Mouse (Mus musculus) liver, adult 2 months (tissue): ENCODE measurements around the gene Iqgap2. TPM values are rescaled to one million over a fixed set of nuclear protein-coding genes. Genes with fewer than 3 reads are reported as not detected.

Experiments
- DNase-seq: peaks from one replicate; pipeline ENCODE4 v3.0.0-alpha.2; 2011; ENCODE audit warnings: low read depth, low spot score; ENCODE audit errors: extremely low read depth
- H3K27ac ChIP-seq: fragments of 200-500 bp; replicated peaks from 2 replicates; pipeline ENCODE4 v1.5.1; 2012; ENCODE audit warnings: low read depth, mild to moderate bottlenecking, control low read depth, inconsistent platforms, low read length; ENCODE audit not compliant: insufficient read depth
- H3K27me3 ChIP-seq: fragments of 200-500 bp; 2 replicates; pipeline ENCODE4 v1.6.1; 2012; ENCODE audit warnings: mild to moderate bottlenecking, moderate library complexity, low read length, inconsistent platforms; ENCODE audit not compliant: control insufficient read depth, insufficient read depth
- H3K36me3 ChIP-seq: fragments of 200-500 bp; 2 replicates; pipeline ENCODE4 v1.6.1; 2012; ENCODE audit warnings: low read length, inconsistent platforms; ENCODE audit not compliant: control insufficient read depth, insufficient read depth
- H3K4me1 ChIP-seq: fragments of 200-500 bp; 2 replicates; pipeline ENCODE4 v1.6.1; 2011; ENCODE audit warnings: low read length; ENCODE audit not compliant: control insufficient read depth, insufficient read depth
- H3K4me3 ChIP-seq: fragments of 200-500 bp; 2 replicates; pipeline ENCODE4 v1.5.1; 2011; ENCODE audit warnings: low read depth, mild to moderate bottlenecking, control low read depth, low read length, moderate library complexity; ENCODE audit not compliant: insufficient read depth
- H3K79me2 ChIP-seq: fragments of 200-500 bp; 2 replicates; pipeline ENCODE4 v1.6.1; 2012; ENCODE audit warnings: inconsistent platforms, mild to moderate bottlenecking, low read length, moderate library complexity; ENCODE audit not compliant: control insufficient read depth, insufficient read depth
- H3K9ac ChIP-seq: fragments of 200-500 bp; 2 replicates; pipeline ENCODE4 v1.6.1; 2012; ENCODE audit warnings: low read depth, mild to moderate bottlenecking, control low read depth, inconsistent platforms, low read length
- CTCF ChIP-seq: fragments of 200-500 bp; IDR thresholded peaks from 2 replicates; pipeline ENCODE4 v1.5.1; 2011; ENCODE audit warnings: low read depth, low read length, control low read depth
- POLR2A ChIP-seq: fragments of 200-500 bp; IDR thresholded peaks from 2 replicates; pipeline ENCODE4 v1.6.1; 2011; ENCODE audit warnings: low read length, control low read depth; ENCODE audit not compliant: insufficient read depth; ENCODE audit errors: extremely low read depth
- WGBS: fragments of 180-500 bp; shearing (Covaris S2); methylation state at CpG from one replicate; pipeline ENCODE4 v1.1.7; 2018; 5-methylcytosine and 5-hydroxymethylcytosine counted together
- polyA plus RNA-seq: library from polyadenylated mRNA; depleted of rRNA; stranded (reverse); fragments of >200 nt; gene quantifications from 2 replicates; pipeline ENCODE4 v1.2.3, GENCODE M21; 2012
- total RNA-seq: library from RNA; depleted of rRNA; stranded (reverse); fragments of >200 nt; gene quantifications from 2 replicates; pipeline ENCODE4 v1.2.3, GENCODE M21; 2014

Iqgap2 gene
- total and polyA plus RNA-seq, 2 experiments = 21.4 to 189 TPM

GRCm38 (mm10) chr13:95657171-95657570, 234.6 kb downstream of the Iqgap2 start:
- no peaks in the 10 kb centered on the region for H3K27me3 ChIP-seq
- no peak overlapping the region for H3K9ac ChIP-seq
- no peak overlapping the region for H3K4me3 ChIP-seq
- no peaks in the 10 kb centered on the region for H3K79me2 ChIP-seq
- peak overlapping the region; percentile 15 for H3K27ac ChIP-seq
- no peak for TF ChIP-seq CTCF
- TF ChIP-seq POLR2A = no peak
- DNase-seq = peak; percentile 25
- H3K36me3 ChIP-seq = peaks cover 48% of the 10 kb centered on the region
- WGBS = 76% methylated on average over 9 of the region's 9 CpGs
- H3K4me1 ChIP-seq = peaks cover 4% of the 10 kb centered on the region; the same call in 1 of the 2 replicates

GRCm38 (mm10) chr13:95655284-95655683, 236.4 kb downstream of the Iqgap2 start:
- Histone ChIP-seq H3K4me3 (no peak overlapping the region), H3K79me2 (no peaks in the 10 kb centered on the region), H3K9ac (no peak overlapping the region), H3K4me1 (peaks cover 10% of the 10 kb centered on the region), H3K27ac (no peak overlapping the region), H3K36me3 (peaks cover 39% of the 10 kb centered on the region), H3K27me3 (no peaks in the 10 kb centered on the region)
- no peak for TF ChIP-seq POLR2A
- no peak for TF ChIP-seq CTCF
- DNase-seq = no peak
- WGBS = 81% methylated on average over 9 of the region's 9 CpGs

DNA sequence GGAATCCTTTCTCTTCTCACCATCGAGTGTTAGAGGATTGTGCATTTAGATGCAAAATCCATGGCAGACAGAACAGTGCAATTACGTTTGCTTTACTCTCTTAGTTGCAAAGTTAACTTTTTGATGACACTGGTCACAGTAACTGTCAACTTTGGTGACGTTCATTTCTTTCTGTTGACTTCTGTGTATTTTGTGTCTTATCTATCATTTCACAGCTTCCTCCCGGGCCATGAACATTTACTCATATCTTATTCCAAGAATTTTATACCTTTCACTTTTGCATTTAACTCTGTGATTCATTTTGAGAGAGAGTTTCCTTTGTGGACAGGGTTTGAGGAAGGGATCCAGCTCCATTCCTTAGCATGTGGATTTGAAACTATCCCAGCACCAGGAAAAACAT, 238.0 kb downstream of the Iqgap2 start:
- no peak for DNase-seq
- no peak for TF ChIP-seq POLR2A
- no peak for TF ChIP-seq CTCF
- H3K27ac ChIP-seq = no peak overlapping the region
- peaks cover 37% of the 10 kb centered on the region for H3K36me3 ChIP-seq
- no peak overlapping the region for H3K9ac ChIP-seq
- WGBS = 52% methylated on average over 4 of the region's 4 CpGs
- H3K79me2 ChIP-seq = no peaks in the 10 kb centered on the region
- H3K27me3 ChIP-seq = no peaks in the 10 kb centered on the region
- H3K4me3 ChIP-seq = no peak overlapping the region
- H3K4me1 ChIP-seq = peaks cover 10% of the 10 kb centered on the region

GRCm38 (mm10) chr13:95651870-95652668, 239.7 kb downstream of the Iqgap2 start:
- no peak overlapping the region for H3K4me3 ChIP-seq
- H3K36me3 ChIP-seq = peaks cover 30% of the 10 kb centered on the region
- DNase-seq = peak; percentile 74
- peaks cover 10% of the 10 kb centered on the region for H3K4me1 ChIP-seq
- TF ChIP-seq CTCF (no peak), POLR2A (no peak)
- WGBS = 43% methylated on average over 7 of the region's 7 CpGs
- H3K27me3 ChIP-seq = no peaks in the 10 kb centered on the region
- H3K79me2 ChIP-seq = no peaks in the 10 kb centered on the region
- H3K9ac ChIP-seq = no peak overlapping the region
- H3K27ac ChIP-seq = peak overlapping the region; percentile 54

GRCm38 (mm10) chr13:95649941-95650340, 241.8 kb downstream of the Iqgap2 start:
- H3K4me1 ChIP-seq = peaks cover 10% of the 10 kb centered on the region
- 90% methylated on average over 3 of the region's 3 CpGs for WGBS
- DNase-seq = no peak
- H3K4me3 ChIP-seq = no peak overlapping the region
- no peak overlapping the region for H3K9ac ChIP-seq
- H3K27ac ChIP-seq = no peak overlapping the region
- peaks cover 42% of the 10 kb centered on the region for H3K36me3 ChIP-seq
- TF ChIP-seq POLR2A = no peak
- no peak for TF ChIP-seq CTCF
- no peaks in the 10 kb centered on the region for H3K27me3 ChIP-seq
- H3K79me2 ChIP-seq = no peaks in the 10 kb centered on the region

- no peak for DNase-seq
- H3K27ac ChIP-seq = peak overlapping the region; percentile 18; the same call in 1 of the 2 replicates
- peaks cover 13% of the 10 kb centered on the region for H3K4me1 ChIP-seq
- TF ChIP-seq POLR2A (no peak), CTCF (no peak)
- WGBS = 79% methylated on average over 4 of the region's 4 CpGs
- H3K9ac ChIP-seq = no peak overlapping the region
- no peaks in the 10 kb centered on the region for H3K79me2 ChIP-seq
- H3K4me3 ChIP-seq = no peak overlapping the region
- H3K27me3 ChIP-seq = no peaks in the 10 kb centered on the region
- H3K36me3 ChIP-seq = peaks cover 45% of the 10 kb centered on the region
Measured at GRCm38 (mm10) chr13:95647248-95647647, 244.5 kb downstream of the Iqgap2 start.
